Mouse (Mus musculus) lung, postnatal 0 days (tissue): ENCODE data around the gene Hmcn1.

Source experiments
- CTCF ChIP-seq: IDR thresholded peaks from 2 replicates; pipeline ENCODE4 v1.5.1; 2016; ENCODE audit warnings: antibody characterized with exemption, mild to moderate bottlenecking
- EP300 ChIP-seq: IDR thresholded peaks from 2 replicates; pipeline ENCODE4 v1.6.1; 2016; ENCODE audit warnings: antibody characterized with exemption, mild to moderate bottlenecking, control low read depth

- no peak for TF ChIP-seq CTCF
- TF ChIP-seq EP300: 0 out of 2 replicates have a peak, but pooled peaks have one; percentile 25
Observed at GRCm38 (mm10) chr1:150893677-150894188, 99.5 kb downstream of the Hmcn1 start.
